Mouse (Mus musculus) urinary bladder, postnatal 36 days (tissue): ENCODE results near the gene Smr2.
"Not testable (repeated sequence)": the region's sequence is repeated elsewhere in the genome, so short reads cannot be mapped to it uniquely, and the experiment has no call there.

Source experiments
- DNase-seq, 2 experiments: peaks; one replicate each; pipeline ENCODE4 v3.0.0; 2022; ENCODE audit warnings: low spot score in 2 of 2, mixed read lengths in 1 of 2

The Smr2 gene

GRCm38 (mm10) chr5:88086256-88086655, at the start of gene Smr2:
Gene Smr2, plus strand, starts transcription at chr5:88086556.
- DNase-seq = not testable (repeated sequence)

DNA sequence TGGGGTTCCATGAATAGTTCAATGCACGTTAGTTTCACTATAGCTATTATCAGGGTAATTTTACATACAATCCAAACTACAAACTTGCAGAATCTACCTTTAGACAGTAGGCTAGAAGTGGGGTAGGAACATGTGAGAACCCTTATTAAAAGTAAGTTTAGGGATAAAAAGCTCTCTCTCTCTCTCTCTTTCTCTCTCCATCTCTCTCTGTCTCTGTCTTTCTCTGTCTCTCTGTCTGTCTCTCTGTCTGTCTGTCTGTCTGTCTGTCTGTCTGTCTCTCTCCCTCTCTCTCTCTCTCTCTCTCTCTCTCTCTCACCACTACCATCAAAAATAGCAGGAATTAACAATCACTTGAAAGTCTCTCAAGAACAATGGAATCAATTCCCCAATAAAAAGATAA, 25.1 kb downstream of the Smr2 start, which contains the start of gene Gm11116:
Gene Gm11116 (minus strand): TSS at position 101 of the 400 bp plus-strand sequence.
- DNase-seq = no peak

GRCm38 (mm10) chr5:88153999-88154398, 67.6 kb downstream of the Smr2 start, which contains the start of gene Gm11115:
Gene Gm11115, minus strand, starts transcription at chr5:88154099.
- DNase-seq = no peak
